Comparison of ENCODE assay signal across 20 mouse cellular contexts in the genomic region with DNA sequence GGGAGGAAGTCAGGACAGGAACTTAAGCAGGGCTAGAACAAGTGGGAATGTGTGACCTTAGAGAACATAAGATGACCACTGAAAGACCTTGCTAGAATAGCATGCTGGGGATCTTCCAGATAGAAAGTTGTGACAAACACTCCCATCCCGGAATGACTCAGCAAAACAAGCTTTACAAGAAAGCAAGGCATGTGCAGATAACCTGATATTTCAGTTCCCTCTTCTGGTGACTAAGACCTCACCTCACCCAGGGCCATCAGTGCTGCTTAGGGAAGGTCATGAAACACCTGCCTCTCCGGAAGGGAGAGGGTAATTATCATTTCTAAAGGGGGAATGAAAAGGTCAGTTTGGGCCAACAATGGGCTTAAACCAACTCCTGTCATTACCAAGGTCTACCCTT.
DNase-seq lines count a peak whose midpoint lies in the region; ATAC-seq lines count a peak whose summit lies in the region.
"Had no signal": no experiment of that assay in that cellular context is flagged by ENCODE, and none has a peak within 500 bp of the region (broad histone marks: within the 10 kb centered on the region; RNA-seq: fewer than 3 reads in every experiment).

No protein-coding gene starts in this region.

- H3K9me3 ChIP-seq in midbrain, embryonic 15.5 days, result no peaks in the 10 kb centered on the region
- H3K9me3 ChIP-seq: heart, embryonic 10.5 days; midbrain, embryonic 12.5 days had no signal

- H3K4me2 ChIP-seq in midbrain, embryonic 15.5 days, result no peak overlapping the region
- H3K4me2 ChIP-seq: hindbrain, embryonic 14.5 days; midbrain, embryonic 12.5 days had no signal

- no peaks in the 10 kb centered on the region for H3K4me1 ChIP-seq in midbrain, embryonic 15.5 days
- H3K4me1 ChIP-seq: forebrain, embryonic 10.5 days; heart, embryonic 10.5 days; midbrain, embryonic 12.5 days had no signal

- WGBS in midbrain, embryonic 15.5 days, result 68% methylated on average over 2 of the region's 2 CpGs

- no peaks in the 10 kb centered on the region for H3K36me3 ChIP-seq in midbrain, embryonic 15.5 days (replicated peaks)
- H3K36me3 ChIP-seq: forebrain, embryonic 10.5 days; heart, embryonic 10.5 days; midbrain, embryonic 12.5 days had no signal

- no peak overlapping the region for H3K4me3 ChIP-seq in midbrain, embryonic 15.5 days
- H3K4me3 ChIP-seq: forebrain, embryonic 10.5 days; heart, embryonic 10.5 days; midbrain, embryonic 12.5 days had no signal

- H3K9ac ChIP-seq in midbrain, embryonic 15.5 days, result no peak overlapping the region
- H3K9ac ChIP-seq: hindbrain, embryonic 14.5 days; midbrain, embryonic 12.5 days had no signal

- no peaks in the 10 kb centered on the region for H3K27me3 ChIP-seq in midbrain, embryonic 15.5 days (replicated peaks)
- H3K27me3 ChIP-seq: midbrain, embryonic 12.5 days had no signal

- no peak for ATAC-seq in midbrain, embryonic 15.5 days (replicated peaks)
- ATAC-seq: inflammation-experienced regulatory T-cells, adult 6 months; lung, postnatal 0 days had no signal

- H3K27ac ChIP-seq in midbrain, embryonic 15.5 days, result no peak overlapping the region
- H3K27ac ChIP-seq: forebrain, embryonic 10.5 days; heart, embryonic 10.5 days; hindbrain, embryonic 14.5 days; midbrain, embryonic 12.5 days had no signal

- DNase-seq in heart, adult 11 months, result peak; percentile 37
- DNase-seq in heart, adult 8-10 months (ENCODE audit: low spot score), result no peak
- DNase-seq in 416B (ENCODE audit: low read depth) (peak; percentile 11), ES-CJ7 (ENCODE audit: low read depth, low spot score) (peak; percentile 93), ZHBTc4 (ENCODE audit: low read depth, low spot score) (peak; percentile 93)
- no peak for DNase-seq in lung, postnatal 4 days
- DNase-seq: adrenal gland, postnatal 25 days; B cell, adult 2 months; cerebellum, adult 11 months; cerebellum, adult 9-11 months; heart, postnatal 4 days; kidney, adult 18-20 months; kidney, postnatal 10 days had no signal

Comparison
In these comparisons a context has a peak if more than half of its experiments do, and no peak if none do; other contexts are left out.
1. DNase-seq: peak in heart, adult 11 months (single experiment), 416B (single experiment), ES-CJ7 (single experiment) and ZHBTc4 (single experiment); none in heart, adult 8-10 months (single experiment) and lung, postnatal 4 days (0 of 2).